Mouse (Mus musculus) thymus, adult 18-20 months (tissue): ENCODE data around the gene Haghl.

Experiments
- DNase-seq, 2 experiments: peaks; one replicate each; pipeline ENCODE4 v3.0.0; 2022; ENCODE audit warnings: mixed read lengths in 2 of 2

The Haghl gene

DNA sequence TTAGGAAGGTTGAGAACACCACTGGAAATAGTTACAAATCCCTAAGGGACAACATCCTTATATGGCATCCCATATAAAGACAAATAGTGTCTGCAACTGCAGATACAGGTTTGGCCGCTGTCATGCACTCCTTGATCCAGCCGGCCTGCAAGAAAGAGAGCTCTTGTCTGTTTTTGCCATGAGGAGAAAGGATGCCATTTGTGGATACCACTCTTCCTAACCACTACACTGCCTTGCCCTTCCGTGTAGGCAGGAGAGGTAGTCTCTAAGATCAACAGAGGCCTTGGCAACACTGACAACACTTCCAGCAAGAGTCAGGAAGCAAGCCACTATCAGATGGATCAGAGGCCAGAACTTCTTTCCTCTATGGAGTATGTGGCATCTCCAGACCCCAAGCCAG is 807 bp upstream of the Haghl start, which contains the start of gene Ccdc78:
Ccdc78 (plus strand) TSS at position 301 of the 400 bp plus-strand sequence.
- no peak for DNase-seq

- DNase-seq: no peak
These were observed 1.5 kb downstream of the Haghl start for GRCm38 (mm10) chr17:25783861-25784574.

GRCm38 (mm10) chr17:25783086-25783485 is 2.4 kb downstream of the Haghl start:
- no peak for DNase-seq

- DNase-seq: no peak
These were observed 4.1 kb downstream of the Haghl start for GRCm38 (mm10) chr17:25781339-25781738.

- DNase-seq: no peak
These were observed 7.5 kb downstream of the Haghl start for GRCm38 (mm10) chr17:25777948-25778347.

DNA sequence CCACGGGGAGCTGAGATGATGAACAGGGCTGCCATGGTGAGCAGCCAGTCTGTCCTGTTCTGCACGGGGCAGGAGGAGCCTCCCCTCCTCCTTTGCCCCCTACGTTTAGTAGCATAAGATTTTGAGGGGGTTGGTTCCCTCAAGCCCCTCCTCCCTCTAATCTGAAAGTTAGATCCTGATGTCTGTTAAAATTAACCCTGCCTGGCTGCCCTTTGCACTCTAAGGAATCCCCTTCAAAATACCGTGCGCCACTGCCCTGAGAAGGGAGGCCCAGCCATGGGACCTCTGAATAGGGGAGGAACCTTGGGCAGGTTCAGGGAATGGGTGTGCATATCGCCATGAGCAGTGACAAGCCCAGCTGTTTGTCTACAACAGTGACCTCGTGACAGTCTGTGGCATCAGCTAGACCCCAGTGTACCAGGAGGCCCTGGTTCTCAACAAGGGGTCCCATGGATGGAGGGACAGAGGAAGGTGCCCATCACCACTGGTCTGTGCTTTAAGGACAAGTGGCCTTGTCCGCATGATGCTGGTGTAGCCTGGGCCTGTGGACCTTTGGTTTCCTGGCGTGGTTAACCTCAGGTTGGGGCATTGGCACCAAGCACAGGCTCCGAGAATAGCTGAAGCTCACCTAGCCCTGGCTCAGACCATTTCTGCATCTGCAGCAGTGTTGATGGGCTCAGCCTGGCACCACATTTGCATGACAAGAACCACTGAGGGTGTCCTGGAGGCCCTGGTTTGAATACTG is 10.0 kb downstream of the Haghl start:
- DNase-seq: no peak

- peak; percentile 91 to 92 for DNase-seq
These were observed 11.8 kb downstream of the Haghl start, which contains the start of gene Narfl for GRCm38 (mm10) chr17:25773549-25774120. TSS of gene Narfl (plus strand) at chr17:25773776.

DNA sequence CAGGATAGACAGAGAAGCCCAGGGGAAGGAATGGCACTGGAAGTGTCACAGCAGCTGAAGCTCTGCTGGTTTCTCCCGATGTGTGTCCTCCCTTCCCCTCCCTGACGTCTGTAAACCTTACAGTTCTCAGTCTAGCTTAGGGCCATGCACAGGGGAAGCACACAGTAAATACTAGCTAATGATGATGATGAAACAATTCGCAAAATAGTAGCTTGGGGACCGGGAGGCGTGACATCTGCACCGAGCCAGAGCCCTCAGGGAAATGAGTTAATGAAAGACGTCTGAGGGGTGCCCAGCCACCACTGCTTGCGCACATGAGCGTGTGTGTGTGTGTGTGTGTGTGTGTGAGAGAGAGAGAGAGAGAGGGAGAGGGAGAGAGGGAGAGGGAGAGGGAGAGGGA is 16.1 kb downstream of the Haghl start:
- no peak for DNase-seq

- DNase-seq: no peak
These were observed 19.6 kb downstream of the Haghl start for GRCm38 (mm10) chr17:25765886-25766285.

DNA sequence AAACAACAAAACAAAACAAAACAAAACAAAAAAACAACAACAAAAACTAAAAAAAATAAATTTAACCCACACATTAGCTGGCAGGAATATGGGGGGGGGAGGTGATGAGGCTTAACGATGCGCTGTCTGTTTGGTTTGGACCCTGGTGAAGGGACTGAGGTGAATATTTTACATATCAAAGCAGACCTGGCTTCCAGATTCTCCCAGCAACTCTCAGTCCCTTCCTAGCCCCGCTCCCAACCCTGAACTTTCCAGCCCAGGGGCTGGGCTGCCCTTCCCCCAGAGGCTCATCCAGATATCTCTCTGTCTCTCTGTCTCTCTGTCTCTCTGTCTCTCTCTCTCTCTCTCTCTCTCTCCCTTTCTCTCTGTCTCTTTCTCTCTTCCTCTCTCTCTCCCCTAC is 22.9 kb downstream of the Haghl start:
- no peak for DNase-seq

DNA sequence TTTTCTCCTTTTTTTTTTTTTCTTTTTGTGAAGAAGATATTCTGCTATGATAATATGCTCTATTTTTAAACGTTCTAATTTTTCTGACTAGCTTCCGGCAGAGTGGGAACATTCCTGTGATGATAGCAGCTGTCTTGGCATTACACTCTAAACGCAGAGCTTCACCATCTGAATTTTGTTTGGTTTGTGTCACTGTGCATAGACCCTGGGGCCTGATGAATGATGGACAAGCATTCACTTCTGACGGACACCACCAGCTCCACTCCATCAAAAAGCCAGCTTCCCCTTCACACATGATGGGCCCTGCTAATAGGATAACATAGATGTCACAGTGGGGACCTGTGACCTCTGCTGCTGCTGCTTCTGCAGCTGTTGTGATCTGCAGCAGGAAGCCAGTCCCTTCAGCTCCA is 23.9 kb downstream of the Haghl start:
- DNase-seq: no peak

DNA sequence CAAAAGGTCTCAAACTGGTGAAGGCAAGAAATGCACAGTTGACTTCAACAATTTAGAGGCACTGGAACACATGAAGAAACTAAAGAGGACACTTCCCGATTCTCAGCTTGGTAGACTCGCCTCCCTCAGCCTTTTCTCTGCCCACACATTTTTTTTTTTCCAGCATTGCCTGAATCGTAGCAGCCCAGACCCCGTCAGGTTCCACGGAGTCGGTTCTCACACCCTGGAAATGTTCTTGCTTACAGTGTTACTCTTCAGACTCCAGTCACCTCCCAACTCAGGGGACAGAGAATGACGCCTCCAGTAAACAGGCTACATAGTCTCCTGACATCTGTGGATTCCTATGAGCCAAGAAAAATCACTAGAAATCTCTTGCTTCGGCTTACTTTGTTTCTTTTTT is 25.3 kb downstream of the Haghl start:
- no peak for DNase-seq

GRCm38 (mm10) chr17:25757691-25758090 is 27.8 kb downstream of the Haghl start:
- no peak for DNase-seq

DNA sequence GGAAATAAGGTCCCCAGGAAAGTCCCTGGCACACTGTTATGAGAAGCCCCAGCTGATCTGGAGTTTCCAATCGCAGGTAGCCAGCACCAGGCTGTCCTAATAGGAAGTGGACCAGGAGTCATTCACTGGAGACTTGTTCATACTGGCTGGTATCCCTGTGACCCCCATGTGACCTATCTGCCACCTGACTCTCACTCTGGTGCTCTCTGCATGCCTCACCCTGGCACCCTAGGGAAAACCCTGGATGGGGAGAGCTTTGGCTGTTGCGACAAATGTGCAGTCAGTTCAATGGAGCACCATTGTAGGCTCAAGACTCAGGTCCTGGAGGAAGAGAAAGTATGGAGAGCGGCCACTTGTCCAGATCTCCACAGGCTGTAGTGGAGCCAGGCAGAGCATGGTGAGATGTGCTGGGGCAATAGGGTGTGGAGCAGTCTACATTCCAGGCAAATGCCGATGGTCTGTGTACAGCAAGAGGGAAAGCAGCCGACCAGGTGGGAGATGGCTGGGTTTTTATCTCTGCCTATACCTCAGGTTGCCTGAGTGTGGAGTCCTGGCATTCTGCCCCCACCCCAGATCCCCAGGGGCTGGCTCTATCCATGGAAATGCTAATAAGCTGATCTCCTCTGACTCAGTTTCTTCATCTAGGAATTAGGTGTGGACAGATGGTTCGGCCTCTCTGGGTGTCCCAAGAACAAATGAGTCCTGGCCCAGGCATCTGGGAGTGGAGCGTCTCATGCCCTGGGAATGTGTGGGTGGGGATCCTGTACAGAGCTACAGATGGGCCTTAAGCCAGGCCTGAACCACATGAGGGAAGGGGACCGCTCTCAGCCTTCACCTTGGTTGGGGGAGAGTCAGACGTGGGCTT is 28.9 kb downstream of the Haghl start:
- no peak for DNase-seq

DNA sequence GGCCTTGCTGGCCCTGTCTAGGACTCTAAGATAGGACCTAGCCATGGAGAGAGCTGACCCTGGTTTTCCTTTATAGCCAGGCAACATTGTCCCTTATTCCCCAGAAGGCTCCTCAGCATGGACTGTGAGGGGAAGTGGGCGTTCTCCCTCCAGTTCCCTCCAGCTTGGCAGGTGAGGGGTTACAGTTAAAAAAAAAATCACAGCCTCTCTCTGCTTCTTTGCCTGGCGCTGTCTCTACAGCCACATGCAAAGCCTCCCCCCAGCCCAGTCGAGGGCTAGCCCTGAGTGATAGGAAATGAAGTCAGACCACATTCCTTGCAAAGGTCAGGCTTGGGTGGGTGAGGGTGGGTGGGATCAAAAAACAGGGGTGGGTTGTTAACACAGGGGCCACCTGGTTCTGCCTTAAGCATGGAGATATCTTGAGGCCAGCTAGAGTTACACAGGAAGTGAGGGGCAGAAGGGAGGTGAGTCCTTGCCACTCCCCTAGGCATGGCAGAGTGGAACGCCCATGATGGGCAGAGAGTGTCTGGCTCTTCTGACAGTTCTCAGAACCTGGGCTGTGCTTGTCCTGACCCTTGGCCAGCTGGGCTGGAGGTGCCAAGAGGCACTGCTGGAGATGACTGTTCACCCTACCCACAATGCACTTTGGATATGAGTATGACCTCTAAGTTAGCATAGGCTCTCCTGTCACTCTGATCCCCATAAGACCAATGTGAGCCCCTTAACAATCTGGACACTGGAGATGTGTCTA is 29.7 kb downstream of the Haghl start:
- DNase-seq: no peak

DNA sequence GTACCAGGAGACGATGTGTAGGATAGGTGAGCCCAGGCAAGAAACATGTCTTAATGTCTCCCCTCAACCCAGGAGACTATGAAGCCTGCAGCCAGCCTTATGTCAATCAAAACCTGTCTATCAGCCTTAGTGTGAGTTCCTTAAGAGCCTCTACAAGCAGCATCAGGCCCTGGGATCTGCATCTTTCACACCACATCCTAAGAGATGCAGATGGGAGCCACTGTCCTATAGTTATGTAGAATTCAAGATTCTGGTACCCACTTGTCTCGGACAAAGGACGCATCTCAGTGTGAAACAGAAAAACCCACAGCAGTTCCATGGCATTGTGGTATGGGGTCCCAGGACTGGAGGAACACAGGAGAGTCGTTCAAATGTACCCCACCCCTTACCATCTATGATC is 30.4 kb downstream of the Haghl start:
- DNase-seq: no peak

DNA sequence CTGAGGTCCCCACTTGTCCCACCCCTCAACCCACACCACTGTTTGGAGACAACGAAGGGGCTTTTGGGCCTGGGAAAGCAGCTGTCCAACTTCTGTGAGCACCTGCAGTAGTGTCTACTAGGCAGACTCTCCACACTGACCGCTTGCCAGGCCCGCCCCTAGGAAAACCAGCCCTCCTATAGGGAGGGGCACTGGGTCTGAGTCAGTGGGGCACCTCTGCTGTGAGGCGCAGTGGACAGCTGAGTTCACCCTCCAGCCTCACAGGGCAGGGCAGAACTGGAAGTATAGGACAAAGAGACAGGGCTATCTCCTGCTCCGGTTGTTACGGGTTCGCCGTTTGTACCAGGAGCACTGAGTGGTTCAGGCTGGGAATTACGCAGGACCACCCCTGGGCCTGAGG is 31.2 kb downstream of the Haghl start, which contains the start of gene Msln:
Msln (minus strand) TSS at position 138 of the 400 bp plus-strand sequence.
- no peak for DNase-seq

- no peak for DNase-seq
These were observed 34.0 kb downstream of the Haghl start for GRCm38 (mm10) chr17:25751446-25751845.

DNA sequence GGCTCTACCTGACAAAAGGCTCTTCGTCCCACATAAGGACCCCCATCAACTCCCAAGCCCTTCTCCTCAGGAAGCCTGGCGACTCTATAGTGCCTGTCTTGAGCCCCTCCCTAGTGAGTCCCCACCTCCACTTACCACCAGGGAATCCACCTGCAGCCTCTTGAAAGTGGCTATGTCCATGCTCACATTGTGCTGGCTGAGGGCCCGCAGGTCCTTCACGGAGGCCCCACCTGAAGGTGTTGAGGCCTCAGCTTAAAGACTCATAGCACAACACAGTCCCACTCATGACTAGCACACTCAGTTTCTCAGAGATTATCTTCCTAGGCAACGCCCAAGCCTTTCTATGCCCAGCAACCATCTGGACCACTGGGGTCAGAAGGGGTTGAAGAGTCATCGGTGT is 36.2 kb downstream of the Haghl start:
- no peak for DNase-seq

DNA sequence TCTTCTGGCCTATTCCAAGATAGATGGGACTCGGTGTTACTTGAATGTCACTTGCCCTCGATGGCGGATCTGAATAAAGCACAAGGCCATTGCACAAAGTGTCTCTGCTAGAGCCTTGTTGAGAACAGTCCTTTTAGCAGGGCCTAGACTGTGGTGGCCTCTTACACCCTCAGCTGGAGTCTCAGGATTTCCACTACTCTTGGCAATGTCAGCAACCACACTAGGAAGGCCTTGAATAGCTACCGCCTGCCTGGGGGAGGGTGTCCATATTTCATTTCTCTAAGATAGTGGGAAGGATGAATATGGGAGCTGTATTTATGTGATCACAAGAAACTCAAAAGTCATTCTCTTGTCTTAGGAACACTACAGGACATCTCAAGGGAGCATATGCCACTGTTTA is 37.2 kb downstream of the Haghl start:
- DNase-seq: no peak

GRCm38 (mm10) chr17:25744311-25744710 is 41.2 kb downstream of the Haghl start:
- DNase-seq: no peak

DNA sequence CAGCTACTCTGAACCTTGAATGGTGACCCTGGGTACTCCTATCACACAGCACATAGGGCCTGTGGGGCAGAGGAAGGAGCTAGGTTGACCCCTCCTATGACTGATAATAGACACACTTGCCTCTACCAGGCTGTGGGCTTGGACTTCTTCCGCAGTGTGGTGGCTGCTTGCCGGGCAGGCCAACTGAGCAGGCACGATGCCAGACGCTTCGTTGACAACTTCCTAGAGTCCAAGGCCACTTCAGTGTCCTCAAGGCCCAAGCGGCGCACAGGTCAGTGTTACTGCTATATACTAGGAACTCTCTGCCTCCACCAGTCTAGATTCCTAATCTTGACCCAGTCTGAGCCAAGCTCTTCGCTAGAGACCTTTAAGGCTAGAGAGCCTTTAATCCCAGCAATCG is 41.6 kb downstream of the Haghl start:
- DNase-seq: no peak
